Mouse (Mus musculus) midbrain, embryonic 10.5 days (tissue): ENCODE measurements around the gene Gpbar1. TPM values are rescaled to one million over a fixed set of nuclear protein-coding genes. Genes with fewer than 3 reads are reported as not detected.
"Not testable (repeated sequence)": the region's sequence is repeated elsewhere in the genome, so short reads cannot be mapped to it uniquely, and the experiment has no call there.

ENCODE experiments used
- DNase-seq: peaks from one replicate; pipeline ENCODE4 v3.0.0-alpha.2; 2017; ENCODE audit warnings: low spot score
- H3K27ac ChIP-seq: fragments of 300-500 bp; sonication (generic); replicated peaks from 2 replicates; pipeline ENCODE4 v1.5.1; 2016; ENCODE audit warnings: mild to moderate bottlenecking
- H3K27me3 ChIP-seq: fragments of 300-500 bp; sonication (generic); 2 replicates; pipeline ENCODE4 v1.6.1; 2016; ENCODE audit warnings: low read depth, mild to moderate bottlenecking; ENCODE audit not compliant: poor library complexity, severe bottlenecking
- H3K36me3 ChIP-seq: fragments of 300-500 bp; sonication (generic); 2 replicates; pipeline ENCODE4 v1.6.1; 2016; ENCODE audit warnings: mild to moderate bottlenecking, moderate library complexity
- H3K4me1 ChIP-seq: fragments of 300-500 bp; sonication (generic); 2 replicates; pipeline ENCODE4 v1.6.1; 2016
- H3K4me3 ChIP-seq: fragments of 300-500 bp; sonication (generic); 2 replicates; pipeline ENCODE4 v1.5.1; 2016; ENCODE audit warnings: mild to moderate bottlenecking, moderate library complexity
- H3K9me3 ChIP-seq: fragments of 300-500 bp; sonication (generic); replicated peaks from 2 replicates; pipeline ENCODE4 v1.6.1; 2016; ENCODE audit warnings: mild to moderate bottlenecking
- WGBS: fragments of 180-500 bp; shearing (Covaris S2); methylation state at CpG from one replicate; pipeline ENCODE4 v1.1.7; 2016; 5-methylcytosine and 5-hydroxymethylcytosine counted together
- polyA plus RNA-seq: library from polyadenylated mRNA; unstranded; fragments of >200 nt; fragmentation: Nextera tagmentation; extraction: Ambion mirVana; gene quantifications from 2 replicates; pipeline ENCODE4 v1.2.1, GENCODE M21; 2016

Gpbar1 gene
- polyA plus RNA-seq, 1 experiment from 2014 or later = 0.25 TPM

- H3K27me3 ChIP-seq = no peaks in the 10 kb centered on the region
- 84% methylated on average over 3 of the region's 3 CpGs for WGBS
- no peaks in the 10 kb centered on the region for H3K36me3 ChIP-seq
These were observed 43.0 kb downstream of the Gpbar1 start for GRCm38 (mm10) chr1:74321396-74321795.

GRCm38 (mm10) chr1:74326916-74327315 is 48.6 kb downstream of the Gpbar1 start:
- not testable (repeated sequence) for H3K36me3 ChIP-seq, H3K27me3 ChIP-seq, H3K27ac ChIP-seq, H3K4me1 ChIP-seq, H3K9me3 ChIP-seq, DNase-seq, H3K4me3 ChIP-seq
- 64% methylated on average over 2 of the region's 2 CpGs for WGBS

More at GRCm38 (mm10) chr1:74321396-74321795, 43.0 kb downstream of the Gpbar1 start:
- Histone ChIP-seq H3K27ac (no peak overlapping the region), H3K9me3 (no peaks in the 10 kb centered on the region), H3K4me1 (no peaks in the 10 kb centered on the region), H3K4me3 (no peak overlapping the region)
- DNase-seq = no peak

Other genes starting within 250 kb of the Gpbar1 start
- gene Tns1, start 154.1 kb upstream of the Gpbar1 start, polyA plus RNA-seq = 10.3 and 13.4 TPM in 2 replicates
- 0.29 and 0.51 TPM in 2 replicates for gene Rufy4, start 153.0 kb upstream of the Gpbar1 start, polyA plus RNA-seq
- 0.07 TPM in 1 of 2 replicates, not detected in the other for gene Cxcr2, start 124.6 kb upstream of the Gpbar1 start, polyA plus RNA-seq
- not detected in 2 replicates for gene Cxcr1, start 83.9 kb upstream of the Gpbar1 start, polyA plus RNA-seq
- gene Arpc2, start 42.5 kb upstream of the Gpbar1 start, polyA plus RNA-seq = 353 and 368 TPM in 2 replicates
- 241 and 246 TPM in 2 replicates for gene Aamp, start 6.2 kb downstream of the Gpbar1 start, polyA plus RNA-seq
- 99.5 and 107 TPM in 2 replicates for gene Pnkd, start 6.4 kb downstream of the Gpbar1 start, polyA plus RNA-seq
- 8.6 TPM in 2 replicates for gene Tmbim1, start 27.1 kb downstream of the Gpbar1 start, polyA plus RNA-seq
- 0.12 and 0.22 TPM in 2 replicates for gene Catip, start 83.6 kb downstream of the Gpbar1 start, polyA plus RNA-seq
- gene Slc11a1, start 96.6 kb downstream of the Gpbar1 start, polyA plus RNA-seq = 1.4 and 2.2 TPM in 2 replicates
- 31.8 and 34.4 TPM in 2 replicates for gene Ctdsp1, start 113.0 kb downstream of the Gpbar1 start, polyA plus RNA-seq
- 0.15 and 0.25 TPM in 2 replicates for gene Vil1, start 130.8 kb downstream of the Gpbar1 start, polyA plus RNA-seq
- 103 and 104 TPM in 2 replicates for gene Cnot9, start 227.5 kb downstream of the Gpbar1 start, polyA plus RNA-seq